Mouse (Mus musculus) testis, adult 2 months (tissue): ENCODE measurements around the gene Cdt1.

Experiments used
- CTCF ChIP-seq: fragments of 200-500 bp; IDR thresholded peaks from 2 replicates; pipeline ENCODE4 v1.5.1; 2012; ENCODE audit warnings: low read depth, mild to moderate bottlenecking, inconsistent platforms, low read length, moderate library complexity; ENCODE audit not compliant: control insufficient read depth, insufficient read depth, insufficient replicate concordance
- POLR2A ChIP-seq: fragments of 200-500 bp; IDR thresholded peaks from 2 replicates; pipeline ENCODE4 v1.6.1; 2012; ENCODE audit warnings: low read depth, mild to moderate bottlenecking, inconsistent platforms, low read length, moderate library complexity; ENCODE audit not compliant: control insufficient read depth

- no peak for TF ChIP-seq CTCF
- no peak for TF ChIP-seq POLR2A
These were observed 6.4 kb downstream of the Cdt1 start for GRCm38 (mm10) chr8:122574264-122574663.
